Mouse (Mus musculus) cortical plate, adult 2 months (tissue): ENCODE data around the gene Pemt. TPM values are rescaled to one million over a fixed set of nuclear protein-coding genes. Genes with fewer than 3 reads are reported as not detected.
A peak's percentile ranks its signal among the peaks of the same experiment; 100 is the strongest.

ENCODE experiments used
- H3K27ac ChIP-seq: fragments of 200-500 bp; 2 replicates; pipeline ENCODE4 v1.5.1; 2012; ENCODE audit warnings: low read length, control low read depth, inconsistent platforms; ENCODE audit not compliant: insufficient read depth
- H3K4me1 ChIP-seq: fragments of 200-500 bp; 2 replicates; pipeline ENCODE4 v1.6.1; 2011; ENCODE audit warnings: low read length; ENCODE audit not compliant: control insufficient read depth, insufficient read depth
- H3K4me3 ChIP-seq: fragments of 200-500 bp; 2 replicates; pipeline ENCODE4 v1.5.1; 2011; ENCODE audit warnings: mild to moderate bottlenecking, low read length, control low read depth; ENCODE audit not compliant: insufficient read depth
- CTCF ChIP-seq: fragments of 200-500 bp; IDR thresholded peaks from 2 replicates; pipeline ENCODE4 v1.5.1; 2011; ENCODE audit warnings: mild to moderate bottlenecking, control low read depth, low read length; ENCODE audit not compliant: insufficient read depth; ENCODE audit errors: extremely low read depth
- POLR2A ChIP-seq: fragments of 200-500 bp; IDR thresholded peaks from 2 replicates; pipeline ENCODE4 v1.6.1; 2011; ENCODE audit warnings: mild to moderate bottlenecking, low read length, control low read depth; ENCODE audit not compliant: insufficient read depth; ENCODE audit errors: extremely low read depth
- polyA plus RNA-seq: library from polyadenylated mRNA; depleted of rRNA; stranded (reverse); fragments of >200 nt; gene quantifications from 2 replicates; pipeline ENCODE4 v1.2.3, GENCODE M21; 2012

Pemt gene
- polyA plus RNA-seq, 1 experiment: 7.1 TPM

DNA sequence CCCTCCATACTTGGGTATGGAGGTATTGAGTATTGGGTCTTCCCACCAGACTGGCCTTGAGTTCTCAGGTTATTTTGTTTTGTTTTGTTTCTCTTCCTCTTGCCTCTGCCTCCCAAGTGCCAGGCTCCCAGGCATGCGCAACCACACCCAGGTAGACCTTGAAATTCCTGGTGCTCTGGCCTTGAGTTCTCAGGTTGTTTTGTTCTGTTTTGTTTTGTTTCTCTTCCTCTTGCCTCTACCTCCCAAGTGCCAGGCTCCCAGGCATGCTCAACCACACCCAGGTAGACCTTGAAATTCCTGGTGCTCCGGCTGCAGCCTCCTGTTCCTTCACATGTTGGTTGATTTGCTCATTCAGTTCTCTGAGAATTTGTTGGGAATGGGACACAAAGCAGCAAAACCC is 13.7 kb upstream of the Pemt start:
- 0 out of 2 replicates have a peak, but pooled peaks cover 3% of the 10 kb centered on the region for H3K4me1 ChIP-seq

DNA sequence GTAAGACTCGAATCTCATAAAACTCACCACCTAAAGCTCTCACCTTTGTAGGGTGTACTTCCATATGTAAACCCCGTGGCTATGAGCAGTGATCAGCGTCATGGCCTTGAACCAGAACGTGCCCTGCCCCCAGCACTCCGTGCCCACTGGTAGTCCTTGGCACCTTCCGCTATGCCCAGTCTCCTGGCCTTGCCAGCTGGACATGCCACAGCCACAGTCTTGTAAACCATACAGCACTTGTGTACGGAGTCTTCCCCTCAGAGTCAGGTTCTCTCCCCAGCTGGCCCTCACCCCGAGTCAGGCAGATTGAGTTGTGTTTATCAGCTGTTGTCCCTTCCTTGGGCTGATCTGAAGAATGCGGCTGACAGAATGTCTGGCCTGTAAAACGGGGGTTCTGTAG is 12.2 kb upstream of the Pemt start:
- Histone ChIP-seq H3K4me3 (no peak overlapping the region), H3K27ac (no peak overlapping the region), H3K4me1 (0 out of 2 replicates have a peak, but pooled peaks cover 3% of the 10 kb centered on the region)
- TF ChIP-seq CTCF: no peak
- TF ChIP-seq POLR2A: no peak

More for the DNA sequence above, 13.7 kb upstream of the Pemt start:
- Histone ChIP-seq H3K27ac (no peak overlapping the region), H3K4me3 (no peak overlapping the region)
- TF ChIP-seq CTCF (no peak), POLR2A (no peak)

DNA sequence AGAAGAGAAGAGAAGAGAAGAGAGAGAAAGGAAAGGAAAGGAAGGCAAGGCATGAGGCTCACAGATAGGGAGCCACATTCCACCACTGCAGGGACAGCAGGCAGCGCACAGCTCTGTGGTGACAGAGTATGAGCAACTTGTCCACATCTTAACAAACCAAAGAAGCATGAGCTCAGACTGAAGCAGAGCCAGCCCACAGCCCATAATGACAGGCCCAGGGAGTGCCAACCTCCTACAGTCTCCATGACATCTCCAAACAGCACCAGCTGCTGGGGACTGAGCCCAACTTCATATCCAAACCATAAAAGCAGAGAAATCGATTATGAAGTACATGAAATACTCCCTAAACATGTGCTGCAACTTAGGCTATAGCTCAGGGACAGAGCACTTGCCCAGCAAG is 11.7 kb upstream of the Pemt start:
- 0 out of 2 replicates have a peak, but pooled peaks cover 3% of the 10 kb centered on the region for H3K4me1 ChIP-seq
- no peak for TF ChIP-seq POLR2A
- TF ChIP-seq CTCF: no peak
- no peak overlapping the region for H3K27ac ChIP-seq
- no peak overlapping the region for H3K4me3 ChIP-seq

DNA sequence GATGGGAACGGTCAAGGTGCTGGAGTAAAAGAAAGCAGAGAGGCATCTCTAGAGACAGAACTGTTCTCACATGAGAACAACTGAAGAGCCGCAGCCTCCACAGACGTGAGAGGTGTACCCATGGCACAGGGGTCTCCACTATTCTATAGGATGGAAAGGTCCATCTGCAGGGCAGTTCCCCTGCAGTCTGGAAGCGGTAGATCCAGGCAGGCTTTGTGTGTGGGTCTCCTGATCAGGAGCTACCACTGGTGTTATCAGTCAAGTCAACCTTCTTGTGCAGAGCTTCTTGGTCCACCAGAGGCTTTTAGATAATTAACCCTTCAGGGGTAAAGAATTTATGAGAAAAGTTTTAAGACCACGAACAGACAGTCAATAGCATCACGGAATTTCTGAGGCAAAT is 10.2 kb upstream of the Pemt start:
- TF ChIP-seq POLR2A (no peak), CTCF (no peak)
- H3K27ac ChIP-seq: no peak overlapping the region
- 0 out of 2 replicates have a peak, but pooled peaks cover 3% of the 10 kb centered on the region for H3K4me1 ChIP-seq
- H3K4me3 ChIP-seq: no peak overlapping the region

DNA sequence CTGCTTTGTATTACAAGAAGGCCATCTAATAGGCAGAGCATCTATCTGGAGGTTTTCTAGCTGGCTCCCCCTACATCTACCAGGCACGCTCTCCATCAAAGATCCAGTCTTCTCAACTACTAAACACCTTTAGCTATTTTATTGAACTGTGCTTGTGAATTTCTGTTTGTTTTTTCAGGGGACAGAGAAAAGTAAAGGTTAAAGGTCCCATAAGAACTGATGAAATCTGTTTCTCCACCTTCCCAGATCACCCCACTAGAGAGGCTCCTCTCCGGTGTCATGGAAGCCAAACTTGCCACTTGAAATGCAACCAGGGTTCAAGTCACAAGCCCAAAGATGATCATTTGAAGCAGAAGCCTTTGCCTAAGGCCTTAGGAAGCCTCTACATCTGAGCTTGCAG is 2.6 kb upstream of the Pemt start:
- Histone ChIP-seq H3K4me3 (no peak overlapping the region), H3K4me1 (0 out of 2 replicates have a peak, but pooled peaks cover 2% of the 10 kb centered on the region)
- TF ChIP-seq POLR2A: no peak
- no peak for TF ChIP-seq CTCF

DNA sequence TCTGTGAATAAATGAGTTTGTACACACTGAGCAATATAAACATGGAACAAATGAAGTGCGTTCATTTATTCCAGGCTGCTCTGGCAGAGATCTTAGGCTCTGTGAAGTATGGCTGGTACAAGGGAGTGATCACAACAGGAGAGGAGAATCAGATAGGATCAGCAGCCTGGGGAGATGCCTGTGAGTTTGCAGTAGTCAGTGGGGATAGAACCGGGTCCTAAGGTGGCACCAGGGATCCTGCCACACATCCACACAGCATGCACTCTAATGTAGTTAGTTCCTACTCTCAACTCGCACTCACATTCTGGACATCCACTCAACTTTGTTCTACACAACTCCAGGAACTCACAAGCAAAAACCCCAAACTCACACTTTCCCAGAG is 622 bp downstream of the Pemt start:
- Histone ChIP-seq H3K4me1 (0 out of 2 replicates have a peak, but pooled peaks cover 2% of the 10 kb centered on the region), H3K27ac (no peak overlapping the region), H3K4me3 (peak overlapping the region; percentile 52)
- no peak for TF ChIP-seq POLR2A
- no peak for TF ChIP-seq CTCF

More for the DNA sequence above, 2.6 kb upstream of the Pemt start:
- H3K27ac ChIP-seq: no peak overlapping the region

DNA sequence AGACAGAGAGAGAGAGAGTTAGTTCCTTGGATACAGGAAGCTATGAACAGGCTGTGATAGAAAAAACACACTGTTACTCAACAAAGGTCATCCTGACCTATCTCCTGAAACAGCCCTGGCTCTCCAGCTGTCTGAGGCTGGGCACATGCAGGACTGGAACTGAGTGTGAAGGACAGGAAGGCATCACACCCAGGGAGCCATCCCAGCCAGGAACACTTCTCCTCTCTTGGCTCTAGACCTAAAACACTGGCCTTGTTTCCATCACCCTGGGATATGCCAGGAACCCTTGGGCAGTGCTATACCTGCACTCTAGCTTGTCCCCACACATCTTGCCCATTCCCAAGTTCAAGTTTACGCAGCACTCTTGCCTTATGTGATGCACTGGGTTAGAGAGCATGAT is 1.5 kb downstream of the Pemt start:
- TF ChIP-seq CTCF: no peak
- no peak for TF ChIP-seq POLR2A
- H3K4me1 ChIP-seq: 0 out of 2 replicates have a peak, but pooled peaks cover 2% of the 10 kb centered on the region

DNA sequence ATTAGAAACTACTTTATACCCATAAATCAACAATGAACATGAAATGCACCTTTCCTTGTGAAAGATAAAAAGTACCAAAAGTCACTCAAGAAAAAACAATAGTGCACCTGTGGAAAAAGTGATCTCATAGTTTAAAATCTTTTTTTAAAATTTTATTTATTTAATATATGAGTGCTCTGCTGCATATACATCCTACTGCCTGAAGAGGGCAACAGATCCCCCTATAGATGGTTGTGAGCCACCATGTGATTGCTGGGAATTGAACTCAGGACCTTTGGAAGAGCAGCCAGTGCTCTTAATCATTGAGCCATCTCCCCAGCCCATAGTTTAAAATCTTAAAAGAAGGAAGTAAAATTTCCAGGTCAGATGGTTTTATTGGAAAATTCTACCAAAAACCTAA is 4.0 kb downstream of the Pemt start:
- TF ChIP-seq POLR2A (no peak), CTCF (no peak)
- Histone ChIP-seq H3K4me1 (0 out of 2 replicates have a peak, but pooled peaks cover 2% of the 10 kb centered on the region), H3K27ac (no peak overlapping the region), H3K4me3 (no peak overlapping the region)

More for the DNA sequence above, 1.5 kb downstream of the Pemt start:
- Histone ChIP-seq H3K4me3 (no peak overlapping the region), H3K27ac (no peak overlapping the region)

DNA sequence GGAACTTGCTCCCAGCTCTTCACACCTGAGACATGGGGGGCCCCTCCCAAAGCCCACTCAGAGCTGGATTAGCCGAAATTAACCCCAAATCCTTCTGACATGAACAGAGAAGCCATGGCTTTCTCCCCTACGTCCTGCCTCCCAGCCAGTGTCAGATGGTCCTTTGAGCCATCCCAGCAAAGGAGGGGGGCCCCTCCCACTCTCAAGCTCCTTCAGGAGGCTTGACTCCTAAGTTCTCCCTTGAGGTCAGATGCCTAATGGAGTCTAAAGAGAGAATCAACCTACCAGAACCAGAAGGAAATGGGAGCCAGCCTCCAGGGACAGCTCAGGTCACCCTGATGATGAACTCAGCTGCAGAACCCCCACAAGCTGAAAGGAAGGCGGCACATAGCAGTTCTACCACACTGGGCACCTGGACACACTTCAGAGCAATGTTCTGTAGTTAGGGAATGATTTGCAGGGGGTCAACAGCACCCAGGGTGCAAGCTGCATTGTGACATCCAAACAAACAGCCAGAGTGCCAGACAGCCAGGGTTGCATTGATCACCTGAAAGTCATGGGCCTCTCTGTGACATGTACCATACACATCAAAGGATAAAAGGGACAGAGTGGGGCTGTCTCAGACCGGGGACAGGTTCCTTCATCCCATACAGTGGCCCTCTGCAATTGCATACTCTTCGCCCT is 9.6 kb downstream of the Pemt start:
- Histone ChIP-seq H3K27ac (no peak overlapping the region), H3K4me1 (peaks cover 2% of the 10 kb centered on the region; the same call in 1 of the 2 replicates), H3K4me3 (no peak overlapping the region)
- TF ChIP-seq POLR2A: no peak
- TF ChIP-seq CTCF: no peak

DNA sequence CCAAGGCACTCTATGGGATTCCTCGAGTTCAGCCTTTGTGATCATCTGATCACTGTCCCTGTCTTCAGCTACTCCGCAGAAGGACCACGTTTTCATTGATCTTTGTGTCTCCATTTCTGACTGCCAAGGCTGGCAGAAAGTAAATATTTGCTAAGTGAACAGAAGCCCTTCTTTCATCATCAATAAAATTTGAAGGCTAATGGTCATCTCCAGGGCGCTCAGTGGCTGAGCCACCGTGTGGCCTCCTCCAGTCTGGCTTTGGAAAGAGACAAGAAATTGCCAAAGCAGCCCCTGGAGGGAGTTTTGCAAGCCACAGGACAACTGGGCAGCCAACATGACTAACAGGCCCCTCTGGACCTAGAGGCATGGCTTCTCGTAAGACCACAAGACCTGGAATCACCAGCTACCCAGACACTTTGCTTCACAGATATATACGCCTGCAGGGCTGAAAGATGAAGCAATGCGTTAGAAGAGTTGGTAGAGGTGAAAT is 11.3 kb downstream of the Pemt start:
- Histone ChIP-seq H3K4me1 (peaks cover 2% of the 10 kb centered on the region; the same call in 1 of the 2 replicates), H3K4me3 (no peak overlapping the region), H3K27ac (no peak overlapping the region)
- TF ChIP-seq POLR2A (no peak), CTCF (no peak)
